Mouse (Mus musculus) thymus, postnatal 0 days (tissue): ENCODE results near the gene Fbxl17. TPM values are rescaled to one million over a fixed set of nuclear protein-coding genes. Genes with fewer than 3 reads are reported as not detected.

Experiments
- DNase-seq: peaks from one replicate; pipeline ENCODE4 v3.0.0-alpha.2; 2015; ENCODE audit warnings: low spot score
- polyA plus RNA-seq: library from polyadenylated mRNA; unstranded; fragments of >200 nt; fragmentation: Nextera tagmentation; extraction: Ambion mirVana; gene quantifications from 2 replicates; pipeline ENCODE4 v1.2.1, GENCODE M21; 2015

The Fbxl17 gene
- polyA plus RNA-seq, 1 experiment from 2014 or later, result 5.8 TPM

DNA sequence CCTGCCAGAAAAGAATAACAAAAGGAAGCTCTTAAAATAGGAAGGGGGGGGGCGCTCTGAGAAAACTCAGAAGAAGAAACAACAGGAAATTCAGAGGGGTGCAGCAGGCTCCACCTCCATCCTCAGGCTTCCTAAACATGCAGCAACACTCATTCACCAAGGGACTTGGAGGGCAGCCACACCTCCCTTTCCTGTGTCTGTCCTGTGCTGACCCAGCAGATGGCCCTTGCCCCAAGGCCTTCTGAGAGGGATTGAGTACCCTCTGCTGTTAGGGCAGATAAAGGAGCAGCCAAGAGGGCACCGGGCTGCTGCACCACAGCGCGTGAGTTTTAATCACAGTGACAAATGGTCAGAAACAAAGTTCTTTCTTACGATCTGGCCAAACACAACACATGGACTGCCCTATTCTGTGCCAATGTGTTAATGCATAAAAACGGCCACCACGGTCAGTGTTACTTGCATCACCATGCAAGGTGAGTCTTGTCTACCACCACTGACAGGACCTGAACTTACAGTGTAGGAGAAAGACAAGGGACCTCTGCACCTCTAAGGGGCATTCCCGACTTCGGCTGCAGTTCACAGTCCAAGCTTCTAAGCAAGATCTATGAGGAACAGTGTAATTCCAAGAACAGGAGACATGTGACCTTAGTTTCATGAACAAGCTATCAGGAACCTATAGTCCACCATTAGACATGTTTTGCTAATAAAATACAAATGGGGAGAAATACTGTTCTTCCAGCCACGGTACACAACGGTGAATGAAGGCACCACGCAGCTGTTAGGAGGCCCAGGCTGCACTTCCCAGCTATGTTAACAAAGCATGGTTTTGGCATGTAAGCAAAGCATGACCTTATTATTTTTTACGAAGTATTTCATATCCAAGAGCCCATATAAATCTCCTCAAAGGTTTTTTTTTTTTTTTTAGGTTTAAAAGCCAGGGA lies 96.8 kb downstream of the Fbxl17 start:
- DNase-seq, result peak; percentile 12

DNA sequence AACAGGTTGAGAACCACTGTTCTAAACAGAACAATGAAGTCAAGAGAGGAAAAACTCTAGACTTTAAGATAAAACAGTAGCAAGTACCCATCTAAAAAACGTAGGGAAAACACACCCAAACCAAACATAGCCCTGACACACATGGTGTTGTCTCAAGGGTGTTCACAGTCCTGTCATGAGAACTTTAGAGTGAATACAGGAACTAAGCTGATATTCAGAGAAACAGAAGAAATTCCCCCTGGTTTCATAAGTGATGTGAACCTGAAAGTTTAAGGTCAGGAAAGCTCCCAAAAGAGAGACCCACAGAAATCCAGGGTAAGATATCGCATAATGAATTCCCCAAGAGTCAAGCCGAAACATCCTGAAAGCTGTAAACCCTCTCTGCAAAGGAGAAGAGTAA lies 97.6 kb downstream of the Fbxl17 start:
- no peak for DNase-seq

DNA sequence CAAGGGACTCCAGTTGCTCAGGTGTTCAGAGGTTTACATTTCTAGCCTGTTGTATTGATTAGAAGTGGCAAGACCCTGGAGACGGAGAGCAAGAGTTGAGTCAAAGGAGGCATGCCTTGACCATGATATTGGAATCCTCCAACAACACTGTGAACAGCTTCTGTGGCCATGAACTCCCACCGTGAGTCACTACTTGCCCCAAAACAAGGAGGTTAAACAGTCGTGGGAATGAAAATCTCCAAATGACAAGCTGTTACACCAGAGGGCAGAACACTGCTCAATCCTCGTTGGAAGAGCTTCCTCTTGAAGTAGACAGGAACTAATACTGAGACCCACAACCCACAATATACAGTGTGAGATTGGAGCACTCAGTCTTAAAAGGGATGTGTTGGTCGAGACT lies 99.2 kb downstream of the Fbxl17 start:
- no peak for DNase-seq

DNA sequence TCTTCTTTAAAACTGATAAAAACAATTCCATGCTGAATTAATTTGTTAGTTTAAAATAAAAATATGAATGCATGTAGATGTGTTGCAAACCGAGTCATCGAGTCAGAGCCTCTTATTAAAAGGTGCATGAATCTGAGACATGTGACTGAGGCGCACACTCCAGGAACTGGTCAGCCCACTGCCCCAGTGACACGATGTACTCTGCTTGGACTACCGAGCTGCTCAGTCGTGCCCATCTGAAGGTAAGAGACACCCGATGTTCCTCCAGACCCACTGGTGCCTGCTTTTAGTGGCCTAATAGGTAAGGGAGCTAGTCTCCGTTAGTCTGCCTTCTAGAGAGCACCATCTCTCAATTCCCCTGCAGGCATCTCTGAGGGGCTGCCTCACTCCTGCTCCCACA lies 100.0 kb downstream of the Fbxl17 start:
- no peak for DNase-seq

DNA sequence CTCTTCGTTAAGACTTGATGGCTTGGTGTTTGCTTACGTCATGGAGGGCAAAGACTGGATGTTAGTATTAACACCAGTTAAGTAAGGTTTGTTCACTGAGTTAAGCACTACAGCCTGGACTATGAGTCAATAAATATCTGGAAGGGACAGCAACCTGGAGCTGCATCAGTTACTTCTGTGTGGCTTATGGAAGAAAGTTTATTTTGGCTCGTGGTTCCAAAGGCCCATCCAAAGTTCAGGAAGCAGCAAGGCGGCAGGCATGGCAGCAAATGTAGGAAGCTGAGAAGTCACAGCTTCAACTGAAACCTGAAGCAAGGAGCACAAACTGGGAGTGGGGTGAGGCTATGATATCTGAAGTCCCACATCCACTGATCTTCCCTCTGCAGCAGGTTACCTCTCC lies 108.3 kb downstream of the Fbxl17 start:
- no peak for DNase-seq

DNA sequence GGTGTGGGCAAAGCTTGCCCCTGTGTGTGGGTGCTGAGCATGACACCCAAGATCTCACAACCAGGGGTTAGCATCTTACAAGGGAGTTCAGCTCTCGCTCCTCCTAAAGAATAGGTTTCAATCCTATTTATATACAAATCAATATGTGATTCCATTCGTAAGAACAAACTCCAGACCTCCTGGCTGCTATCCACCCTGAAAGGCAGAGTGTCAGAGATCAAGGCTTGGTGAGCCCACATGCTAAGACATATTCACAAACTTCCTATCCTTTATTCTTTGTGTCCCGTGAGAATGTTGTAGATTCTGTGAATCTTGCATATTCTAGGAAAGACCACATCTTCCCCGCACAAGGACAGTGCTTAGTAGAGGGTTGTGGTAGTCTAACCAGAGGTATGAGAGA lies 108.9 kb downstream of the Fbxl17 start:
- DNase-seq, result no peak

DNA sequence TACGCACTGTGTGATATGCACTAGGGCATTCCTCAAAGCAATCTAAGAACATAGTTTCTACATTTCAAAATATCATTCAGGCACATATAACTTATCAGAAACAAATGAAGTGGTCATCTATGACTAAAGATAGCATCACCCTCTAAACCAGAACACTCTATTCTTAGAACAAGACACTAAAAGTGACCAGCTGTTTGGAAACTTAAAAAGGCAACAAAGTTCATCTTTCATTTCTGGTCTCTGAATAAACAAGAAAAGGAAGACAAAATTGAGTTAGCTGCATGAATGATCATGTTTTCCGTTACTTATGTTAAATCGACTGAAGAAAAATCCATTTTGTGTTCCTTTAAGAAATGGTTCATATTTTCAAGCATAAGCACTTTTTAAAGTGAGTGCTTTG lies 128.8 kb downstream of the Fbxl17 start:
- no peak for DNase-seq

DNA sequence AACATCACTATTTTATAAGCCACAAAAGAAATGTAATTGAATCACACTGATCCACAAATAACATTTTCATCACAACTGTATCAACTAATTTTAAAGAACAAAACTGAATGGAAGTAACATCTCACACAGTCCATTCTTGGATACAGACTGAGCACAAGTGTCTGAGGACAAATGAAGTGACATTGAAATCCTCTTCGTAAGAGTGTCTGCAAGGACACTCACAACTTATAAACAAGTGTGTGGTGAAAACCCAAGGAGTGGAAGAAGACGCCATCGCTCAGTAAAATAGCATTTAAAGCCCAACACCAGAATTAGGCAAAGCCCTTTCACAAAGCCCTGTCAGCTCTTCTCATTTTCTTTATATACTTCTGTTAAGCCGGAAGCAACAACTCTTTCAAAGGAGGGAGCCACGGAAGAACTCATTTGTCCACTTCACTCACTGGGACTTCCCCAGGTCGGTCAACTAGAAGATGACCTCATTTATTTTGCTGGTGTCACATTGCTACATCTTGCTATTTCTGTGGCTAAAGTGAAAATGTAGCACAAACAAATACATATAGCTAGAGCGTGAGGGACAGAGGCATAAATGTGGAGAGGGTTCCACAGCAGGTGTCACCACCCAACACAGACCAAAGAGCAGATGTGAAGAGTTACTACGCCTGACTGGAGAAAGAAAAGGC lies 130.0 kb downstream of the Fbxl17 start:
- DNase-seq, result no peak

DNA sequence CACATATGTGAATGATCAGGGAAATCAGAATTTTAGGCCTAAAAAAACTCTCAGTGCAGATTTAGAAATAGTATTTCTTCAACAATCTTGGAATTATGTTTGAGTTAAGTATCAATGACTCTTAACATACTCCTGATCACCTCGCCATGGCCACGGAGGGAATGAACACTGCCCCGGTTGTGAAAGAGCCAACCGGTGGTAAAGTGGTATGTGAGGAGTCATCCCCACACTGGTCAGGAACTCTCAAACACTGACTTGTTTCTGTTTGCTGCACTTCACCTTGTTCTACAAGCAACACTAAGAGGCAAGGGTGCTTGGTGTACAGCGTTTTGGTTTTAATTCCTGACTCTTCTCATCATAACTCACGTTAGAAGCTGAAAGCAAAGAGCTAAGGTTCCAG lies 132.3 kb downstream of the Fbxl17 start:
- no peak for DNase-seq

DNA sequence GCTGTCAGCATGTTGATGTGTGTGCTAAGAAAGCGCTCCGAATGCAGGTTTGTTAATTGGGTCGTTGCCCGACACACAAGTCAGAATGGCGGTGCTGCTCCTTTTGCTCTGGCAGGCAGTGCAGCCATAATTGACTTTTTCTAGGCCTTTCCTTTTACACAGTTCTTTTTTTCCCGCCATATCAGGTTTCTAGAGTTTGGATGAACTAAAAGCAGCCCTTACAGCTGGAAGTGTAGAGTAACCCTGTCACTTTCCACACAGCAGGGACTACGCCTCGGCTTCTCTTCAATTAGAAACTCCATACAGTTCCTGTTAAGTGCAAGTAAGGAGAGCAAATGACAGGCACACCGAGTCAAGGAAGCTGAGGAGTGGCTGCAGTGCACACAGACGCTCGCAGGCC lies 133.8 kb downstream of the Fbxl17 start:
- DNase-seq, result no peak

DNA sequence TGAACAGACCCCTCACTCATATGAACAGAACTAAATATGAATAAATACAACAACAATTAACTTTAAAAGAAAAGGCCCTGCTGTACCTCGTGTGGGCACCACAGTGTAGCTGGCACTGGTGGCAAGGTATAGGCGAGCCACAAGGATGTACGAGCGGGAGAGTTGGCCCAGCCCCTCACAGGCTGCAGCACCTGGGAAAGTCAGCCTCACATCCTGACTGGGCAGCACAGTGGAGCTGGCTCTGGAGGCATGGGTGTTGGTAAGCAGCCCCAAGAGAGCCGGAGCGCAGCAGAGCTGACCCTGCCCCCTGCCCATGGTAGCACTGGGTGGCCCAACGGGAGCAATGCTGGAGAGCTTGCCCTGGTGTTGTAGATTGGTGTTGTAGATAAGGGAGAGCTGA lies 135.2 kb downstream of the Fbxl17 start:
- DNase-seq, result no peak

DNA sequence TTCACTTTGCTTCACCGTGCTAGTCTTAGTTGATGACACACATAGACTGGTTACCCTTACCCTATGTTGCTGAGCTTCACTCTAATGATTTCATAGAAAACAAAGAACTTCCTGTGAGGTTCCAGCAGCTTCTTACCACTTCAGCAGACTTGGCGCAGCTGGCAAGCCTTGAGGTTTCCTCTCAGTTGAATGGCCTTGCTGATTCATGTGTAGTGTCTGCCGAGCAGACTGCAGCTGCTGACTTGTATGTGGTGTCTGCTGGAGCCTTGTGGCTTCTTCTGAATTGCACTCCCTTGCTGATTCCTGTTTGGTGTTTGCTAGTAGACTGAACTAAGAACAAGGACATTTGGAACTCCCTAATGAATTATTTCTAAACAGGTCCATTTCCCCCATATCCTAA lies 137.6 kb downstream of the Fbxl17 start:
- DNase-seq, result peak; percentile 77

DNA sequence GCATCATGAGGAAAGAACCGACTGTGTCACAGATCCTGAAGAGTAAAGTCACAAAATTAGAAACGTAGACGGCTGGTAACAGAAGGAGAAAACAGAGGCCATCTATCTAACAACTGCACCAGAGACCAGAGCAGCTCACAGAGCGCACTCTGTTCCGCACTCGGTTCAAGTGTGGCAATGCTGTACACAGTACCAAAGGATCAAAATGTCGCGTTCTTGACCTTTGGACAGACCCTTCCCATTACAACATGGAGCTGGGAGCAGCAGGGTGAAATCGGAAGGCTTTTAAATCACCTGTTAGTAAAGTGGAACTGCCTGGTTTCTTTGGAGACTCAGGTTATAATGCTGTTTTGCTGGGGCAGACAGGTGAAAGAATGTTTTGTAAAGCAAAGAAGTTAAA lies 138.1 kb downstream of the Fbxl17 start:
- DNase-seq, result no peak

DNA sequence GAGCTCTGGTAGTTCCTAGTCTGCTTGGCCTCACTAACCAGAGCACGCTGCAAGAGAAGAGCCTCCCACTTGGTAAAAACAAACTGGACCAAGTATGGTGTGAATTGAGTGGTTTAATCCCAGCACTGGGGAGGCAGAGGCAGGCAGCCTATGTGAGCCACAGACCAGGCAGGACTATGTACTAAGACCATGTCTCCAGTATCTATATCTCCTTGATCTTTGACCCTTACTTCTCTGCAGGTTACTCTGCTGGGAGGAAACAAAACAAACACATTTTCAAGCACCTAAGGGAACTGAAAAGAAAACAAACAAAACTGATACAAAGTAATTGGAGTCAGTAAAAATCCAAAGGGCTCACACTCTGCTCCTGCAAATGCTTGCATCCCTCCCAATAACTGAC lies 141.0 kb downstream of the Fbxl17 start:
- DNase-seq, result no peak

DNA sequence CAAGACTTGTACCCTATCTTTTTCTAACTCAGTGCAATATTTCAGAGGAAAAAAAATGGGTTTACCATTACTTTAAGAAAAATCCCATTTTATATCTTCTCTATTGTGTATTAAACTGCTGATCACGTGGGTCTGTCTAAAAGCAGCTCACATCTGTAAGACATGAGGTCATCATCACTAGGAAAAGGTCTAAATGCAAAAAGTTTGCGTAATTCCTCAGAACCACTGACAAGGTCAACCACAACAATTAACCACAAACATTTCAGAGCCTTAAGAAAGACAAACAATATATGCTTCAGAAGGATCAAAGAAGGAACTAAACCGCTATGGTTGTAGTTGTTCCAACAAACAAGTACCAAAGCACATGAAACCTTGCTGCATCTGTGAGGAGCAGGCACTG lies 143.6 kb downstream of the Fbxl17 start:
- DNase-seq, result peak; percentile 26

DNA sequence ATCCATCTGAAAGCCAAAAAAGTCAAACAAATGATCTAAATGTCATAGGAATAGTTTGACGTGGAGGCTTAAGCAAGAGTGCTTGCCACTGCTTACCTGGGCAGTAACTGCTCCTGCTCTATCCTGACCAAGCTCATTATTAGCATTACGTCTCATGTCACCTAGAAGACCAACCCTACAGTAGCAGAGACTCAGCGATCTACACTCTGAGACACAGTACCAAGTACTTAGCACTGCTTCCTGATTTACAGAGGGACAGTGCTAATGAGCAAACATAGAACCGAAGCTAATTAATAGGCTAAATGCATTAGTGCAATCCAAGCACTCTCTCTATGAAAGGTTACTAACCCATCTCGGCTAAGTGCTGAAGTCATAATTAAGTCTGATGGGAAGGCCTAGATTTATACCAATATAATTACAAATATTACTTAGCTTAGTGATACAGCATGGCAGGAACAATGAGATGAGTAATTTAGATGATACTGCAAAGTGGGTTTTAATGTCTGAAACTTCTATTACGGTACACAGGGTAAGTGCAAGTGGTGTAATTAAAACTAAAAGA lies 147.1 kb downstream of the Fbxl17 start:
- DNase-seq, result no peak

DNA sequence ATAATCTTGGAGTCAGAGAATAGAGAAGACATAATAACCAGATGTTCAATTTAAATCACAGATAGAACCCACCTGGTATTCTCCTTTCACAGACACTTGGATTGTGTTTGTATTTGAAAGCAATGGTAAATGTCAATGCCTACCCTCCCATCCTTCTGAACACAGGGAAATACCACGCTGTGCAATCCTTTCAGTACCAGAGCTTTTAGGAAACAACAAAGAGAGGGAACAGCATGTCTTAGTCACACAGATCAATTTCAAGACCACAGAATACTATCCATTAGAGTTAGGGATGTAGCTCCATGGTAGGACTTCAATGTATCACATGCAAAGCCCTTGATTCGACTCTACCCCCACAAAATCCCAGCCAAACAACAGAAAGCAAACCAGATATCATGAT lies 148.1 kb downstream of the Fbxl17 start:
- DNase-seq, result no peak

DNA sequence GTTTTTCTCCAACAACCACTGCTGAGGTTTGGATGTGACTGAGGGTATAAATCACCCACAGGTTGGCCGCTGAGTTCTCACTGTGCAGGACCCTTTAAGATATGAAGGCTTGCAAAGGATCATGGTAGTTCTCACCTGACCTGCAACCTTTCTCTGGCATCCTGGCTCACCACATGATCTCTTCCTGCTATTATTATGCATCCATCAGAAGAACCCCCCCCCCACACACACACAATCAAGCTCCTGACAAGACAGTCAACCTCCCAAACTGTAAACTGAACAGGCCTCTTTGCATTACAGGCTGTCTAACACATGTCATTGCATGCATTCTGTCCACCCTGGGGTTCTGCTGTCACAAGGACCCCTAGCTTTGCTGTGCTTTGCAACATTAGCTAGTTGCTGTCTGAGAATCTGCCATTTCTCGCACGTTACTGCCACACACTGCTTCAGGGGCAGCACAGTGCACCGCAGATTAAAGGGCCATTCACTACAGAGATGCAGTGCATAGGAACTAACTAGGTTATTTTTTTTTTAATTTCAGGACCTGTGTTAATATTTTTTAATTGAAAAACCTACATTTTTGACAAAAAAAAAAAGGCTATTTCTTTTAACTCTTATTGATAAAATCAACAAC lies 148.8 kb downstream of the Fbxl17 start:
- DNase-seq, result no peak

DNA sequence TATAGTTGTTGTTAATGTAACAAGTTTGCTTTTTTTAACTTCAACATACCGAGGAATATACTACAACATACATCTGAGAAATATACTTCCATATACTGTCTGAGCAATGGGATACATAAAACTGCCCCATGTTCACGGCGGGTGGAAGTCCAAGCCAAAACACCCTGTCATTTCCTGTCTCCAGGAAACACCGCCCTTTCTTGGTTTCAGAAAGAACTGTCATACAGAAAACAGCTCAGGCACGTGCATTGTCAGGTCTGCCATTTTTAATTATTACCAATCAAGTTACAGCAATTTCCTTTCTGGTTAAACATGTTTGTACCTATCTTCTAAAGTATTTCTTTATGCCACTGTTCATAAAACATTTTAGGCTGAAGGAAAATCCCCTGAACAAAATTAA lies 155.7 kb downstream of the Fbxl17 start:
- no peak for DNase-seq

DNA sequence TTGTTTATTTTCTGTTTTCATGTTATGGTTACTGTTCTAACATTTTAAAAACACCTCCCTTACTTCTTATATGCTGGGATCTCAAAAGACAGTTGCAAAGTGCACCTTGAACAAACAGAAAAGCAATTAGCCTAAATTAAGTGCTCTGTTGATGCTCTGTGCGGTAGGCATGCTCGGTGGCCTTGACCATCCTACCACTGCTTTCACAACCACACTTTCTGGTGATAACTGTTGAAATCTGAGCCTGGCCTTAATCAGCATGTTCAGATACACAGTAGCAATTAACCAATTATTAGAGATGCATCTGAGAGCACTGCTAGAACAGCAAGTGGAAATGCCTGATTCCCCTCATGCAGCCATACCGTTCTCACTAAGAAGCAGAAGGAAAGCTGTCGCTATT lies 156.7 kb downstream of the Fbxl17 start:
- DNase-seq, result no peak

DNA sequence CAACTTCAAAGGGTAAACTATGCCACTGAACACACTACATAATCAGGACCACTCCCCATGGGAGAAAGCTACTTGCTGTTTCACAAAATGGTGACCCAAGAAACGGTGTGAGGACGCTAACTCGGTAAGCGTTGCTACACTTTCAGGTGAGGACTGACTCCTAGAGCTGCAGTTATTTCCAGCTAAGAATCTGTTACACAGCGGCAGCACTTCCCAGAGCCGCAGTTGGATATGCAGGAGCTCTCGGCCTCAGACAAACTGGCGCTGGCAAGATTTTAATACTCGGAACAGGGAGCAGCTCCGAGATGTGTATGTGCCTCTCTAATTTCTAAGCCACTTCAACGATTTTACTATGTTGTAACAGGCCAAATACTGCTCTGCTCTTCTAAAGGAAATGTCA lies 157.4 kb downstream of the Fbxl17 start:
- no peak for DNase-seq

DNA sequence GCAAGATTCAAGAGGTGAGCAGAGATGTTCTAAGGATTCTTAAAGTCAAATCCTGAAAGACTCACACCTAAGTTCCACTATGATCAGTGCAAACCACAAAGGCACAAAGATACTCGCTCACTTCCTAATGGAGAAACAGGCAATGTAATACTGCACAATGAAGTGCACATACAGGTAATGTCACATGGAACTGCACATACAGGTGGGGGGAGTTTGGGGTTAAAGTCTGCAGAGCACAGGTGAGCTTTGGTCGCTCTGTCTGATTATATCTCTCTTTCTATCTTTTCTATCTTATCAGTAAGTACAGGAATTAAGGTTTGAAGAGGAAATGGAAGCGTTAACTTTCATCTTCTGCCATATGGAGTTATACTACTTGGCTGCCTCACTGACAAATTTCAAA lies 158.6 kb downstream of the Fbxl17 start:
- DNase-seq, result no peak
